Mouse (Mus musculus) adrenal gland, adult 10 weeks (tissue): ENCODE measurements around the gene Dmkn. TPM values are rescaled to one million over a fixed set of nuclear protein-coding genes. Genes with fewer than 3 reads are reported as not detected.

Experiments
- polyA plus RNA-seq: library from polyadenylated mRNA; stranded (reverse); fragments of 350-450 nt; fragmentation: Illumina TruSeq; extraction: RNeasy Lipid Tissue Mini Kit (QIAGEN cat#74804); gene quantifications from one replicate; pipeline ENCODE4 v1.2.3, GENCODE M21; 2014; ENCODE audit warnings: low read depth, low replicate concordance

Gene Dmkn
- polyA plus RNA-seq = 7.0 TPM

DNA sequence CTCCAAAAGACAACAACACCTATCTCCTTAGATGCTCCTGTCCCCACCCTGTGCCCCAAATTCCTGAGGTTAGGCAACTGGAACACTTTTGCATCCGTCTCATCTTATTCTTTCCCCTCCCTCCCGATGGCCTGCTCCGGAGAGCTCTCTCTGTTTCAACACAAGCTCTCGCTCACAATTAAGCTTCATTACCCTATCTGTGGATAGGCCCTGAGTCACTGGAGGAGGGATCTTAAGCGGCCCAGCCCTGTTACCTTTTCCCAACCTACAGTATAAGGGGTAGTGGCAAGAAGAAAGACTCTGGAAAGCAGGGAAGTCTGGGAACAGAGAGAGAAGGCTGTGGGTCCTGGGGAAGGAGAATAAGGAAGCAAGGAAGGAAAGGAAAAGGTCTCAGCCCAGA is at the start of gene Dmkn:
Gene Dmkn, plus strand, starts transcription at position 301 of the 400 bp plus-strand sequence.

DNA sequence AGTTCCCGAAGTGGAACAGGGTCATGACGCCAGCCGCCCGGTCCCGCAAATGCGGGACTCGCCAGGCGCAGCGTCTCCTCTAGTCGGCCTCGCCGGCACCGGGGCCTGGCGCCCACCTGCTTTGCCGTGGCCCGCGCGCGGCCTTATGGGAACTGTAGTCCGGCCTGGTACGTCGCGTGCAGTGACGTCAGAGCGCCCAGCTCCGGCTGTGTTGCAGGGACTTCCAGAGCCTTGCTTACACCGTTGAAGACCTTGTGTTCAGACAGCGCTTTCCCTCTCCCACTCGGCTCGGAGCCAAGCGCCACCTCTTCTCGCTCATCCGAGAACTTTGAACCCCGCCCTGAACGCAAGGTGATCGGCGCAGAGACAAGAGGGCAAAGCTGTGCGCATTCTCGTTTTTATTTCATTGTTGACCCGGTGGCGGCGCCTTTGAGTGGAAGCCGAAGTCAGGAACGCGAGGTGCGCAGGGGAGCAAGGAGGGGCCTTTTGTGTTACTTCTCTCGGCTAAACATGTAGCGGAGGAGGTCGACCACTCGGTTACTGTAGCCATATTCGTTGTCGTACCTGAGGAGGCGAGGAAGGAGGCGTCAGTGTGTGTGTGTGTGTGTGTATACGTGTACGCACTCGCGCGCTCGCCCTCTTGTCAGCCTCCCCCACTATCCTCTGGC is 34.0 kb upstream of the Dmkn start, which contains the start of gene Tmem147:
Gene Tmem147, minus strand, starts transcription at position 145 of the 668 bp plus-strand sequence.

DNA sequence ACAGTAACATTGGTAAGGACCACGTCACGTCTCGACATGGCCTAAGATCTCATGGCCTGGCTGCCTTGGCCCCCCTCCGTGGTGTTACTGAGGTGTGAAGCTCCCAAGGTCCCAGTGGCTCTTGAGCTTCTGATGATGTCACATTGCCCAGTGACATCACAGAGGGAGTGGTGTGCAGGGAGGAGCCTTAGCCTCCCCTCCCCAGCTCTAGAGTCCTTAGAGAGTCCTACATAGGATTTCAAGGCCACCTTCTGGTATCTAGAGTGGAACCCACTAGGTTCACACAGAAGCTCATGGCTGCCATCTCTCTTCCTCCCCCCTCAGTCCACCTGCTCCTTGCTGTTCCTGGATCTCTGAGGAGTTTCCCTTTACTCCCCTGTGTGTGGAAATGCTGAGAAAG is 19.9 kb upstream of the Dmkn start, which contains the start of gene Gapdhs:
Gene Gapdhs, minus strand, starts transcription at position 65 of the 400 bp plus-strand sequence.

DNA sequence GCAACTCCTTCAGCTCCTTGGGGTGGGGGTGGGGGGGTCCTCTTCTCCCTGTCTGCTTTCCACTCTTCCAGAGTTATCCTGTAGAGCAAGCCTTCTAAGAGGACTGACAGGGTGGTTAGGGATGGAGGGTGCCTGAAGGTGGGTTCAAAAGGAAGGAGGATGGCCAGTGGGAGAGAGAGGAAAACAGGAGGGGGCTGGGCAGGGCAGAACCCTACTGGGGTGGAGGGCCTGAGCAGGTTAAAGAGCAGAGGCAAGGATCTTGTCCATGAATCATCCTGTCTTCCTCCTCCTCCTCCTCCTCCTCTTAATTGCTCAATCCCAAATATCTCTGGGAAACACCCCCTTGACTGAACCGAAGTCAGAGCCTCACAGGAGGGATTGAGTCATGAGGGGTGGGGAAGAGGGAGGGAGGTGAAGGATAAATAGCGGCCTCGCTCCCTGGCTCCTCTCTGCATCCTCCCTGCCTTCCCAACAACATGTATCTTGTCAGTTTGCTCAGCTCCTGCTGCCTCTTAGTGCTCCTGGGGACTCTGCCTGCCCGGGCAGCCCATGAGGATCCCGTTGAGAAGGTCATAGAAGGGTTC is 12.4 kb upstream of the Dmkn start, which contains the start of gene Sbsn:
Gene Sbsn, plus strand, starts transcription at position 386 of the 584 bp plus-strand sequence.

DNA sequence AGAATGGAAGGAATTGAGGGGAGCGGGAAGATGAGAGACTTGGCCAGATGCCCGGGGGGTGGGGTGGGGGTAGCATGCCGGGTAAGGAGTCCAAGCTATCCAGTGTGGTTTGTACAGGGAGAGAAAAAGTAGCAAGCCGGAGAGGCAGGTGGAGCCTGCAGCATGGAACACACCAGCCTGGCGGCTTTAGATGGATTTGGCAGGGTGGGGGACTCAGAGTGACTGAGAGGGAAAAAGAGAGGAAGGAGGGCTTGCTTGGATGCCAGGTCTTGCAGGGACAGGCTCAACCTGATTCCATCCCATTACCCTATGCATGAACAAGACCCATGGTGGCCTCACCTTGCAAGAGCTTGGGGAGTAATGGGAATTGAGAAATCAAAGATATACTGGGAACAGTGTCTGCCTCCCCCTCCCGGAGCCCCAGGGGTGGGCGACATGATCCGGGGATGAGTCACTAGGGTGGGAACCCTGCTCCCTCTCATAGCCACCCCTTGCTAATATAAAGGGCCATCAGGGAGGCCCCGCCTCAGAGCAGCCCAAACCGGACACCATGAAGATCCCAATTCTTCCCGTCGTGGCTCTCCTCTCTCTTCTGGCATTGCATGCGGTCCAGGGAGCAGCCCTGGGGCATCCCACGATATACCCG is 23.9 kb downstream of the Dmkn start, which contains the start of gene Krtdap:
Gene Krtdap, plus strand, starts transcription at position 520 of the 646 bp plus-strand sequence.

DNA sequence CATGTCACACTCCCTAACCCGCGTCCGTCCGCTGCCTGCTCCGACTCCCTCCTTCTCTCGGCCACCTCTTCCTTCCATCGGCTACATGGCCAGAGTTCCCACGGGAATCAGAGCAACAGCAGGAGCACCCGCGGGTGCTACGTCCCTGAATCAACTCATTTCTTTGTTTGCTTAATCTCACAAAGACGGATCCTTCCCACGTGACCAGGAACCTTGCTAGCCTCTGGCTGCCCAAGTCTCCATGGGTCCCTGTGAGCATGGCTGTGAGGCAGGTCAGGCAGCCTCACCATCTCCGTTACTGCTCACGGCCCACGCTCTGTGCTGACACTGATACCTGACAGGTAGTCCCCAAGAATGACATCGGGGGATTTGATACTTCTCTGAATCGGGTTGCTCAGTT is 60.1 kb downstream of the Dmkn start, which contains the start of gene Ffar2:
Gene Ffar2, minus strand, starts transcription at position 101 of the 400 bp plus-strand sequence.

Other genes with a start within 250 kb of the Dmkn start
- gene Arhgap33, start 228.7 kb upstream of the Dmkn start, polyA plus RNA-seq = 0.23 TPM
- gene Hspb6, start 211.6 kb upstream of the Dmkn start, polyA plus RNA-seq = 50.0 TPM
- 1.5 TPM for gene Proser3, start 211.5 kb upstream of the Dmkn start, polyA plus RNA-seq
- 6.5 TPM for gene Lin37, start 203.9 kb upstream of the Dmkn start, polyA plus RNA-seq
- gene U2af1l4, start 200.5 kb upstream of the Dmkn start, polyA plus RNA-seq = 13.9 TPM
- 3.4 TPM for gene Gm49396, start 200.4 kb upstream of the Dmkn start, polyA plus RNA-seq
- gene Psenen, start 200.1 kb upstream of the Dmkn start, polyA plus RNA-seq = 31.7 TPM
- gene Igflr1, start 198.3 kb upstream of the Dmkn start, polyA plus RNA-seq = not detected
- 5.8 TPM for gene Kmt2b, start 175.0 kb upstream of the Dmkn start, polyA plus RNA-seq
- not detected for gene Zbtb32, start 164.8 kb upstream of the Dmkn start, polyA plus RNA-seq
- not detected for gene Upk1a, start 150.9 kb upstream of the Dmkn start, polyA plus RNA-seq
- 1,385 TPM for gene Cox6b1, start 137.6 kb upstream of the Dmkn start, polyA plus RNA-seq
- gene Etv2, start 127.9 kb upstream of the Dmkn start, polyA plus RNA-seq = not detected
- gene Rbm42, start 113.4 kb upstream of the Dmkn start, polyA plus RNA-seq = not detected
- 2.0 TPM for gene Haus5, start 98.8 kb upstream of the Dmkn start, polyA plus RNA-seq
- gene Pmis2, start 92.2 kb upstream of the Dmkn start, polyA plus RNA-seq = not detected
- not detected for gene 2200002J24Rik, start 64.8 kb upstream of the Dmkn start, polyA plus RNA-seq
- not detected for gene Atp4a, start 51.5 kb upstream of the Dmkn start, polyA plus RNA-seq
- 14.1 TPM for gene Tmem147, start 34.2 kb upstream of the Dmkn start, polyA plus RNA-seq
- gene Gapdhs, start 20.1 kb upstream of the Dmkn start, polyA plus RNA-seq = not detected
- 12.7 TPM for gene Sbsn, start 12.3 kb upstream of the Dmkn start, polyA plus RNA-seq
- gene Krtdap, start 24.1 kb downstream of the Dmkn start, polyA plus RNA-seq = not detected
- 1.3 TPM for gene Ffar2, start 60.0 kb downstream of the Dmkn start, polyA plus RNA-seq
- not detected for gene Ffar3, start 92.4 kb downstream of the Dmkn start, polyA plus RNA-seq
- not detected for gene Ffar1, start 97.8 kb downstream of the Dmkn start, polyA plus RNA-seq
- not detected for gene Cd22, start 116.6 kb downstream of the Dmkn start, polyA plus RNA-seq
- not detected for gene Mag, start 151.1 kb downstream of the Dmkn start, polyA plus RNA-seq
- gene Hamp2, start 160.9 kb downstream of the Dmkn start, polyA plus RNA-seq = not detected
- 67.1 TPM for gene Hamp, start 180.3 kb downstream of the Dmkn start, polyA plus RNA-seq
- gene Usf2, start 193.0 kb downstream of the Dmkn start, polyA plus RNA-seq = 121 TPM
- gene Lsr, start 209.7 kb downstream of the Dmkn start, polyA plus RNA-seq = not detected
- not detected for gene Fam187b, start 210.0 kb downstream of the Dmkn start, polyA plus RNA-seq